Mouse (Mus musculus): ENCODE data around the gene Pde8b. TPM values are rescaled to one million over a fixed set of nuclear protein-coding genes. Genes with fewer than 3 reads are reported as not detected.

Gene Pde8b
- polyA plus RNA-seq, 1 experiment from 2014 or later: 2.5 TPM

- Histone ChIP-seq H3K36me3 (ENCODE audit: control insufficient read depth, insufficient read depth, low read length) (no peaks in the 10 kb centered on the region), H3K27me3 (ENCODE audit: control insufficient read depth, insufficient read depth, low read length) (no peaks in the 10 kb centered on the region), H3K9me3 (ENCODE audit: control insufficient read depth, low read length) (no peaks in the 10 kb centered on the region), H3K27ac (replicated peaks) (no peak overlapping the region), H3K4me1 (replicated peaks; ENCODE audit: control insufficient read depth, insufficient read depth) (no peaks in the 10 kb centered on the region), H3K4me3 (ENCODE audit: low read depth, low read length) (no peak overlapping the region), H3K4me2 (replicated peaks; ENCODE audit: low read depth) (no peak overlapping the region), H3K9ac (ENCODE audit: low read length) (no peak overlapping the region)
- WGBS: 78% methylated on average over 3 of the region's 3 CpGs
- no peak for TF ChIP-seq EP300 (optimal IDR thresholded peaks at IDR 0.05)
- no peak for DNase-seq (ENCODE audit: low spot score)
- ATAC-seq (ENCODE audit: low FRiP score, low TSS enrichment): no peak
These were observed 172.4 kb downstream of the Pde8b start for GRCm38 (mm10) chr13:95077688-95078087.

GRCm38 (mm10) chr13:95076142-95076541 lies 174.0 kb downstream of the Pde8b start:
- no peak overlapping the region for H3K27ac ChIP-seq (replicated peaks)
- ATAC-seq (ENCODE audit: low FRiP score, low TSS enrichment) (no peak), DNase-seq (ENCODE audit: low spot score) (no peak)
- no peak for TF ChIP-seq CTCF (IDR thresholded peaks at IDR 0.05; ENCODE audit: low read depth)
- no peak for TF ChIP-seq EP300 (optimal IDR thresholded peaks at IDR 0.05)
- H3K27me3 ChIP-seq (ENCODE audit: control insufficient read depth, insufficient read depth, low read length): no peaks in the 10 kb centered on the region
- no peaks in the 10 kb centered on the region for H3K4me1 ChIP-seq (replicated peaks; ENCODE audit: control insufficient read depth, insufficient read depth)
- no peak overlapping the region for H3K4me3 ChIP-seq (ENCODE audit: low read depth, low read length)
- WGBS: 80% methylated on average over 2 of the region's 2 CpGs
- H3K4me2 ChIP-seq (replicated peaks; ENCODE audit: low read depth): no peak overlapping the region
- no peaks in the 10 kb centered on the region for H3K36me3 ChIP-seq (ENCODE audit: control insufficient read depth, insufficient read depth, low read length)
- no peaks in the 10 kb centered on the region for H3K9me3 ChIP-seq (ENCODE audit: control insufficient read depth, low read length)
- no peak overlapping the region for H3K9ac ChIP-seq (ENCODE audit: low read length)

DNA sequence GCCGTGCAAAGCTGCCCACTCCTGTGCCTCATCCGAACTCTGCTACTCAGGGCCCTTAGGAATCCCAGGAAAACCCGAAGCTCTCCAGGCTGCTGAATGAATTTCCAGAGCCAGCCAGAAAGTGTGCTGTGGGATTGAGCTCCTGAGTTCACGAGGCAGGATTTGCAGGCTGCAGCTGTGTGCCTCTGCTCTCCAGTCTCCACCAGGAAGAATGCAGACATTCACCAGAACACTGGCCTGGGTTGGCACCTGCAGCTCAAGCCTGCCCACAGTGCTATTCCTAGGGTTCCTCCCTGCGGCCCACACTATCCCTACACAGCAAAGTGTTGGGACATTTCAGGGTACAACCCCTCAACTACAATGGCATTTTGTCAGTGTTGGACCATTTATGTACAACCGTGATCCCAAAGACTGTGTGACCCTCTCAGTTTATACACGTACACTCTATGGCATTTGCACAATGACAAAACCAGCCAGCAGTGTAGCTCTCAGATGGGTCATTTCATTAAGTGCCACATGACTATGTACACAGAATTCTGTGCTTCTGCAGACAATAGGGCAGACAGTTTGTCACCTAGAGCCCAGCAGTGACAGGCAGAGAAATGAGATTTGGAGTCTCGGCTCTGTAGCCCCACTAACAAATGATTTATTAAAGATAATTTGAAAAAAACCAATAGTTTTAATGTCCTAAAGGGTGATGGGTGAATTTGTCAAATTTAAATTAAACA lies 176.5 kb downstream of the Pde8b start:
- TF ChIP-seq EP300 (optimal IDR thresholded peaks at IDR 0.05) (no peak), CTCF (IDR thresholded peaks at IDR 0.05; ENCODE audit: low read depth) (no peak)
- Histone ChIP-seq H3K27me3 (ENCODE audit: control insufficient read depth, insufficient read depth, low read length) (no peaks in the 10 kb centered on the region), H3K4me1 (replicated peaks; ENCODE audit: control insufficient read depth, insufficient read depth) (no peaks in the 10 kb centered on the region), H3K9me3 (ENCODE audit: control insufficient read depth, low read length) (no peaks in the 10 kb centered on the region), H3K27ac (replicated peaks) (no peak overlapping the region), H3K4me3 (ENCODE audit: low read depth, low read length) (no peak overlapping the region), H3K4me2 (replicated peaks; ENCODE audit: low read depth) (no peak overlapping the region), H3K9ac (ENCODE audit: low read length) (no peak overlapping the region), H3K36me3 (ENCODE audit: control insufficient read depth, insufficient read depth, low read length) (no peaks in the 10 kb centered on the region)
- 51% methylated on average over 8 of the region's 8 CpGs for WGBS
- ATAC-seq (ENCODE audit: low FRiP score, low TSS enrichment) (no peak), DNase-seq (ENCODE audit: low spot score) (no peak)

- Histone ChIP-seq H3K4me2 (replicated peaks; ENCODE audit: low read depth) (no peak overlapping the region), H3K4me3 (ENCODE audit: low read depth, low read length) (no peak overlapping the region), H3K9ac (ENCODE audit: low read length) (no peak overlapping the region), H3K36me3 (ENCODE audit: control insufficient read depth, insufficient read depth, low read length) (no peaks in the 10 kb centered on the region), H3K9me3 (ENCODE audit: control insufficient read depth, low read length) (no peaks in the 10 kb centered on the region), H3K4me1 (replicated peaks; ENCODE audit: control insufficient read depth, insufficient read depth) (no peaks in the 10 kb centered on the region), H3K27ac (replicated peaks) (no peak overlapping the region), H3K27me3 (ENCODE audit: control insufficient read depth, insufficient read depth, low read length) (no peaks in the 10 kb centered on the region)
- ATAC-seq (ENCODE audit: low FRiP score, low TSS enrichment): no peak
- no peak for DNase-seq (ENCODE audit: low spot score)
- TF ChIP-seq CTCF (IDR thresholded peaks at IDR 0.05; ENCODE audit: low read depth) (peak; percentile 44), EP300 (optimal IDR thresholded peaks at IDR 0.05) (no peak)
These were observed 179.9 kb downstream of the Pde8b start for GRCm38 (mm10) chr13:95070268-95070667.

DNA sequence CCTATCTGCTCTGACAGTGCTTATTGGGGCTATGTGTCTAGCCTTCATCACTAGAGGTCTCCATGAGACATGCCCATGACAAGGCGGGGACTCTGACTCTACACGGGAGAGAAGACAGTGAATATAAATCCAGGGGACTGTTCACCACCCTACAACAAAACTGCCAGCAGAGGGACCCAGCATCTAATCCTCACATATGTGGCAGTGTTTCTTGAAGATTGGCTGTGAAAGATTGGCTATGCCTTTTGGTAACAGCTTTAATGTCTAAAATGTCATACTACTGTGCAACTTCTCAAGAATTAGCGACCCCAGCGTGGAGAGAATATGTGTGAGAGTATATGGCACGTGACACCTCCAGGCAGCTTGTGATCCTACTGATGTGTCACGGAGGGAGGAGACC lies 182.3 kb downstream of the Pde8b start:
- DNase-seq (ENCODE audit: low spot score) (peak; percentile 39), ATAC-seq (ENCODE audit: low FRiP score, low TSS enrichment) (no peak)
- Histone ChIP-seq H3K4me2 (replicated peaks; ENCODE audit: low read depth) (no peak overlapping the region), H3K4me3 (ENCODE audit: low read depth, low read length) (no peak overlapping the region), H3K4me1 (replicated peaks; ENCODE audit: control insufficient read depth, insufficient read depth) (no peaks in the 10 kb centered on the region), H3K9me3 (ENCODE audit: control insufficient read depth, low read length) (no peaks in the 10 kb centered on the region), H3K27me3 (ENCODE audit: control insufficient read depth, insufficient read depth, low read length) (no peaks in the 10 kb centered on the region), H3K9ac (ENCODE audit: low read length) (no peak overlapping the region), H3K36me3 (ENCODE audit: control insufficient read depth, insufficient read depth, low read length) (no peaks in the 10 kb centered on the region), H3K27ac (replicated peaks) (no peak overlapping the region)
- peak; percentile 71 for TF ChIP-seq CTCF (IDR thresholded peaks at IDR 0.05; ENCODE audit: low read depth)
- TF ChIP-seq EP300 (optimal IDR thresholded peaks at IDR 0.05): no peak
- WGBS: 60% methylated on average over 6 of the region's 6 CpGs

DNA sequence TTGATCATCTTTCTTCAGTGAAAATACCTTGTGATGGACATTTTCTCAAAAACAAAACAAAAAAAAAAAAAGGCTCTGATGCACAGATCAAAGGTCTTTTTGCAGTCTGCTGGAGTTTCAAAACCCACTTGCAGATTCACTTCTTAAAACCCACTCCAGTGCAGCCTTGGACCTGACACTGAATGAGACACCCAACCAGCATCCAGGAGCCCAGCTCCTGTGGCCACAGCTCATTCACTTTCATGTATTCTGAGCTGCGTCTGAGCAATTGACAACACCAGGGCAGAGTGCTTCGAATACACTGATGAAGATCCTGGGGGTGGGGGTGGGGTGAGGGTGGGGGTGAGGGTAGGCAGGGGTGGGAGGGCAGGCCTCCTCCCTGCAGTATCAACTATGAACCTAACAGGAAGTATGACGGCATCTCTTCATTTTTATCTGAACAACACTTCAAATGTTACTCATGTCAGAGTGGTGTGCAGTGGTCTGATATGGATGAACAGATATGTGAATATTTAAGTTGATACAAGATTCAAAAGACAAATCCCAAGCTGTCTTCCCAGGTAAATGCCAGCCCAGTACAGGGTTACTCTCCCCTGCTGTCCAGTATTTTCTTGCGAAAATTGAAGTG lies 186.6 kb downstream of the Pde8b start:
- Histone ChIP-seq H3K9me3 (ENCODE audit: control insufficient read depth, low read length) (no peaks in the 10 kb centered on the region), H3K36me3 (ENCODE audit: control insufficient read depth, insufficient read depth, low read length) (no peaks in the 10 kb centered on the region), H3K4me3 (ENCODE audit: low read depth, low read length) (no peak overlapping the region), H3K9ac (ENCODE audit: low read length) (no peak overlapping the region), H3K4me1 (replicated peaks; ENCODE audit: control insufficient read depth, insufficient read depth) (no peaks in the 10 kb centered on the region), H3K4me2 (replicated peaks; ENCODE audit: low read depth) (no peak overlapping the region), H3K27me3 (ENCODE audit: control insufficient read depth, insufficient read depth, low read length) (no peaks in the 10 kb centered on the region), H3K27ac (replicated peaks) (no peak overlapping the region)
- TF ChIP-seq EP300 (optimal IDR thresholded peaks at IDR 0.05) (no peak), CTCF (IDR thresholded peaks at IDR 0.05; ENCODE audit: low read depth) (no peak)
- 67% methylated on average over 4 of the region's 4 CpGs for WGBS
- ATAC-seq (ENCODE audit: low FRiP score, low TSS enrichment) (no peak), DNase-seq (ENCODE audit: low spot score) (no peak)

Data from stomach, postnatal 0 days (tissue).